Mouse (Mus musculus): ENCODE data around the gene Btf3.
A peak's percentile ranks its signal among the peaks of the same experiment; 100 is the strongest.

The Btf3 gene

GRCm38 (mm10) chr13:98316480-98317245 lies at the start of gene Btf3:
Gene Btf3, minus strand, starts transcription at chr13:98317006.
- DNase-seq (ENCODE audit: low spot score in 2 of 2): peak; percentile 91 to 93

GRCm38 (mm10) chr13:98365766-98366421 lies 49.1 kb upstream of the Btf3 start:
- no peak for DNase-seq (ENCODE audit: low spot score in 2 of 2)

- no peak for DNase-seq (ENCODE audit: low spot score in 2 of 2)
Measured at GRCm38 (mm10) chr13:98365081-98365480, 48.3 kb upstream of the Btf3 start.

- no peak for DNase-seq (ENCODE audit: low spot score in 2 of 2)
Measured at GRCm38 (mm10) chr13:98363046-98363445, 46.2 kb upstream of the Btf3 start.

- no peak for DNase-seq (ENCODE audit: low spot score in 2 of 2)
Measured at GRCm38 (mm10) chr13:98361161-98361560, 44.4 kb upstream of the Btf3 start.

GRCm38 (mm10) chr13:98360391-98360790 lies 43.6 kb upstream of the Btf3 start:
- no peak for DNase-seq (ENCODE audit: low spot score in 2 of 2)

GRCm38 (mm10) chr13:98359337-98359736 lies 42.5 kb upstream of the Btf3 start:
- DNase-seq (ENCODE audit: low spot score in 2 of 2): no peak

- DNase-seq (ENCODE audit: low spot score in 2 of 2): no peak
Measured at GRCm38 (mm10) chr13:98358424-98359181, 41.8 kb upstream of the Btf3 start.

- DNase-seq (ENCODE audit: low spot score in 2 of 2): no peak
Measured at GRCm38 (mm10) chr13:98357433-98358423, 40.9 kb upstream of the Btf3 start.

GRCm38 (mm10) chr13:98356973-98357425 lies 40.2 kb upstream of the Btf3 start:
- no peak for DNase-seq (ENCODE audit: low spot score in 2 of 2)

- no peak for DNase-seq (ENCODE audit: low spot score in 2 of 2)
Measured at GRCm38 (mm10) chr13:98356176-98356972, 39.6 kb upstream of the Btf3 start.

GRCm38 (mm10) chr13:98355559-98356111 lies 38.8 kb upstream of the Btf3 start:
- no peak for DNase-seq (ENCODE audit: low spot score in 2 of 2)

- DNase-seq (ENCODE audit: low spot score in 2 of 2): no peak
Measured at GRCm38 (mm10) chr13:98354871-98355558, 38.2 kb upstream of the Btf3 start.

- peak in 1 of 2 experiments; percentile 14 for DNase-seq (ENCODE audit: low spot score in 2 of 2)
Measured at GRCm38 (mm10) chr13:98354090-98354801, 37.4 kb upstream of the Btf3 start, which contains the start of gene Foxd1. Gene Foxd1, plus strand, starts transcription at chr13:98354242.

GRCm38 (mm10) chr13:98353709-98354089 lies 36.9 kb upstream of the Btf3 start:
- no peak for DNase-seq (ENCODE audit: low spot score in 2 of 2)

- no peak for DNase-seq (ENCODE audit: low spot score in 2 of 2)
Measured at GRCm38 (mm10) chr13:98352381-98352975, 35.7 kb upstream of the Btf3 start.

GRCm38 (mm10) chr13:98351527-98351926 lies 34.7 kb upstream of the Btf3 start:
- DNase-seq (ENCODE audit: low spot score in 2 of 2): no peak

GRCm38 (mm10) chr13:98349491-98349890 lies 32.7 kb upstream of the Btf3 start:
- DNase-seq (ENCODE audit: low spot score in 2 of 2): no peak

Data from heart, adult 9 months (tissue).